Mouse (Mus musculus): ENCODE results near the gene Sec14l5. TPM values are rescaled to one million over a fixed set of nuclear protein-coding genes. Genes with fewer than 3 reads are reported as not detected.

Gene Sec14l5
- total and polyA plus RNA-seq, 2 experiments from 2014 or later: 0.18 to 0.21 TPM

- TF ChIP-seq CTCF (IDR thresholded peaks at IDR 0.05; ENCODE audit: low read depth): no peak
- peaks cover 41% of the 10 kb centered on the region for H3K27me3 ChIP-seq (ENCODE audit: insufficient read depth, low read length)
- H3K9me3 ChIP-seq (ENCODE audit: low read length): no peaks in the 10 kb centered on the region
- DNase-seq (ENCODE audit: low spot score) (no peak), ATAC-seq (peak; percentile 41; the same call in 1 of the 2 replicates)
- no peak overlapping the region for H3K27ac ChIP-seq
- 52% methylated on average over 14 of the region's 14 CpGs for WGBS
- H3K9ac ChIP-seq (replicated peaks; ENCODE audit: low read length): no peak overlapping the region
- no peak overlapping the region for H3K4me3 ChIP-seq (ENCODE audit: low read length)
- no peak overlapping the region for H3K4me2 ChIP-seq (ENCODE audit: low read depth, low read length)
- peaks cover 6% of the 10 kb centered on the region; the same call in 1 of the 2 replicates for H3K4me1 ChIP-seq (ENCODE audit: insufficient read depth, low read length)
- H3K36me3 ChIP-seq (ENCODE audit: insufficient read depth, low read length): no peaks in the 10 kb centered on the region
These were observed 12.1 kb upstream of the Sec14l5 start for GRCm38 (mm10) chr16:5134623-5135330.

GRCm38 (mm10) chr16:5135551-5136261 is 11.2 kb upstream of the Sec14l5 start:
- Histone ChIP-seq H3K27me3 (ENCODE audit: insufficient read depth, low read length) (peaks cover 35% of the 10 kb centered on the region), H3K4me1 (ENCODE audit: insufficient read depth, low read length) (peaks cover 6% of the 10 kb centered on the region; the same call in 1 of the 2 replicates), H3K4me3 (ENCODE audit: low read length) (no peak overlapping the region), H3K36me3 (ENCODE audit: insufficient read depth, low read length) (no peaks in the 10 kb centered on the region), H3K4me2 (ENCODE audit: low read depth, low read length) (no peak overlapping the region), H3K9ac (replicated peaks; ENCODE audit: low read length) (no peak overlapping the region), H3K9me3 (ENCODE audit: low read length) (no peaks in the 10 kb centered on the region), H3K27ac (no peak overlapping the region)
- no peak for TF ChIP-seq CTCF (IDR thresholded peaks at IDR 0.05; ENCODE audit: low read depth)
- 70% methylated on average over 8 of the region's 8 CpGs for WGBS
- DNase-seq (ENCODE audit: low spot score) (no peak), ATAC-seq (no peak)

- ATAC-seq: no peak
- WGBS: 12% methylated on average over 4 of the region's 4 CpGs
These were observed 10.4 kb upstream of the Sec14l5 start for GRCm38 (mm10) chr16:5136505-5136904.

GRCm38 (mm10) chr16:5137006-5137540 is 9.8 kb upstream of the Sec14l5 start:
- Histone ChIP-seq H3K36me3 (ENCODE audit: insufficient read depth, low read length) (no peaks in the 10 kb centered on the region), H3K4me2 (ENCODE audit: low read depth, low read length) (no peak overlapping the region), H3K4me1 (ENCODE audit: insufficient read depth, low read length) (peaks cover 6% of the 10 kb centered on the region; the same call in 1 of the 2 replicates), H3K9me3 (ENCODE audit: low read length) (no peaks in the 10 kb centered on the region), H3K9ac (replicated peaks; ENCODE audit: low read length) (no peak overlapping the region), H3K27ac (no peak overlapping the region), H3K27me3 (ENCODE audit: insufficient read depth, low read length) (peaks cover 21% of the 10 kb centered on the region), H3K4me3 (ENCODE audit: low read length) (no peak overlapping the region)
- no peak for DNase-seq (ENCODE audit: low spot score)
- no peak for ATAC-seq
- no peak for TF ChIP-seq CTCF (IDR thresholded peaks at IDR 0.05; ENCODE audit: low read depth)
- WGBS: 44% methylated on average over 12 of the region's 12 CpGs

More at GRCm38 (mm10) chr16:5136505-5136904, 10.4 kb upstream of the Sec14l5 start:
- Histone ChIP-seq H3K4me1 (ENCODE audit: insufficient read depth, low read length) (peaks cover 6% of the 10 kb centered on the region; the same call in 1 of the 2 replicates), H3K27me3 (ENCODE audit: insufficient read depth, low read length) (peaks cover 27% of the 10 kb centered on the region), H3K36me3 (ENCODE audit: insufficient read depth, low read length) (no peaks in the 10 kb centered on the region), H3K9ac (replicated peaks; ENCODE audit: low read length) (no peak overlapping the region), H3K27ac (no peak overlapping the region), H3K9me3 (ENCODE audit: low read length) (no peaks in the 10 kb centered on the region), H3K4me2 (ENCODE audit: low read depth, low read length) (no peak overlapping the region), H3K4me3 (ENCODE audit: low read length) (no peak overlapping the region)
- no peak for TF ChIP-seq CTCF (IDR thresholded peaks at IDR 0.05; ENCODE audit: low read depth)
- no peak for DNase-seq (ENCODE audit: low spot score)

- H3K36me3 ChIP-seq (ENCODE audit: insufficient read depth, low read length): no peaks in the 10 kb centered on the region
- H3K9ac ChIP-seq (replicated peaks; ENCODE audit: low read length): no peak overlapping the region
- no peak overlapping the region for H3K4me3 ChIP-seq (ENCODE audit: low read length)
- no peaks in the 10 kb centered on the region for H3K9me3 ChIP-seq (ENCODE audit: low read length)
- no peak overlapping the region for H3K27ac ChIP-seq
- WGBS: 49% methylated on average over 4 of the region's 4 CpGs
- H3K27me3 ChIP-seq (ENCODE audit: insufficient read depth, low read length): no peaks in the 10 kb centered on the region
- ATAC-seq (0 out of 2 replicates have a peak, but pooled peaks have one; percentile 45), DNase-seq (ENCODE audit: low spot score) (peak; percentile 54)
- no peaks in the 10 kb centered on the region for H3K4me1 ChIP-seq (ENCODE audit: insufficient read depth, low read length)
- H3K4me2 ChIP-seq (ENCODE audit: low read depth, low read length): no peak overlapping the region
- TF ChIP-seq CTCF (IDR thresholded peaks at IDR 0.05; ENCODE audit: low read depth): no peak
These were observed 7.2 kb upstream of the Sec14l5 start for GRCm38 (mm10) chr16:5139741-5140140.

- WGBS: under 1% methylated on average over 7 of the region's 7 CpGs
- peak; percentile 83 for TF ChIP-seq CTCF (IDR thresholded peaks at IDR 0.05; ENCODE audit: low read depth)
- Histone ChIP-seq H3K9me3 (ENCODE audit: low read length) (no peaks in the 10 kb centered on the region), H3K4me3 (ENCODE audit: low read length) (0 out of 2 replicates have a peak overlapping the region, but pooled peaks have one; percentile 6), H3K9ac (replicated peaks; ENCODE audit: low read length) (no peak overlapping the region), H3K36me3 (ENCODE audit: insufficient read depth, low read length) (no peaks in the 10 kb centered on the region), H3K4me1 (ENCODE audit: insufficient read depth, low read length) (no peaks in the 10 kb centered on the region), H3K4me2 (ENCODE audit: low read depth, low read length) (0 out of 2 replicates have a peak overlapping the region, but pooled peaks have one; percentile 23), H3K27me3 (ENCODE audit: insufficient read depth, low read length) (0 out of 2 replicates have a peak, but pooled peaks cover 3% of the 10 kb centered on the region), H3K27ac (no peak overlapping the region)
- DNase-seq (ENCODE audit: low spot score) (peak; percentile 95), ATAC-seq (peak; percentile 75)
These were observed 1.3 kb upstream of the Sec14l5 start for GRCm38 (mm10) chr16:5145570-5145969.

Measured in hindbrain, postnatal 0 days (tissue).